ENCODE assay signal across 9 mouse cellular contexts in genomic region chr2:105127531-105128480, GRCm38 (mm10). TPM values are rescaled to one million over a fixed set of nuclear protein-coding genes. Genes with fewer than 3 reads are reported as not detected.
A peak's percentile ranks its signal among the peaks of the same experiment; 100 is the strongest.
DNase-seq lines count a peak whose midpoint lies in the region; ATAC-seq and TF ChIP-seq lines count a peak whose summit lies in the region.
"Had no signal": no experiment of that assay in that cellular context is flagged by ENCODE, and none has a peak within 500 bp of the region (broad histone marks: within the 10 kb centered on the region; RNA-seq: fewer than 3 reads in every experiment).

No protein-coding gene starts in this region.

- peak; percentile 23 for DNase-seq in adrenal gland, postnatal 10 days
- DNase-seq in adrenal gland, postnatal 14 days, result no peak
- DNase-seq in ovary, postnatal 36 days (ENCODE audit: low spot score), result peak; percentile 28
- DNase-seq in ovary, postnatal 14 days (ENCODE audit: low spot score), result no peak
- DNase-seq in limb, embryonic 11.5 days (ENCODE audit: low spot score), result peak; percentile 68
- DNase-seq in stomach, postnatal 0 days (ENCODE audit: low spot score), result no peak
- no peak for DNase-seq in B cell, adult 2 months
- no peak for DNase-seq in thymus, adult 18-20 months

- H3K4me2 ChIP-seq in limb, embryonic 11.5 days (ENCODE audit: low read depth, severe bottlenecking), result 0 out of 2 replicates have a peak overlapping the region, but pooled peaks have one; percentile 35
- H3K4me2 ChIP-seq in stomach, postnatal 0 days (replicated peaks; ENCODE audit: low read depth), result no peak overlapping the region

- ATAC-seq in limb, embryonic 11.5 days (ENCODE audit: insufficient number of reproducible peaks, low FRiP score, low TSS enrichment, low read depth), result no peak
- no peak for ATAC-seq in stomach, postnatal 0 days (ENCODE audit: low FRiP score, low TSS enrichment)

- WGBS in limb, embryonic 11.5 days, result under 1% methylated on average over 52 of the region's 52 CpGs
- 5% methylated on average over 48 of the region's 52 CpGs for WGBS in stomach, postnatal 0 days

- no peak for TF ChIP-seq CTCF in stomach, postnatal 0 days (IDR thresholded peaks at IDR 0.05; ENCODE audit: low read depth)

- no peaks in the 10 kb centered on the region for H3K9me3 ChIP-seq in limb, embryonic 11.5 days (ENCODE audit: control insufficient read depth, low read length)
- no peaks in the 10 kb centered on the region for H3K9me3 ChIP-seq in stomach, postnatal 0 days (ENCODE audit: control insufficient read depth, low read length)

- H3K36me3 ChIP-seq in limb, embryonic 11.5 days (ENCODE audit: control insufficient read depth, insufficient read depth, low read length), result no peaks in the 10 kb centered on the region
- no peaks in the 10 kb centered on the region for H3K36me3 ChIP-seq in stomach, postnatal 0 days (ENCODE audit: control insufficient read depth, insufficient read depth, low read length)

- no peak overlapping the region for H3K27ac ChIP-seq in limb, embryonic 11.5 days (replicated peaks; ENCODE audit: low read depth, low read length)
- H3K27ac ChIP-seq in stomach, postnatal 0 days (replicated peaks), result no peak overlapping the region

- no peak overlapping the region for H3K9ac ChIP-seq in limb, embryonic 11.5 days (ENCODE audit: low read length)
- no peak overlapping the region for H3K9ac ChIP-seq in stomach, postnatal 0 days (ENCODE audit: low read length)

- peak overlapping the region; percentile 15; the same call in 1 of the 2 replicates for H3K4me3 ChIP-seq in limb, embryonic 11.5 days (ENCODE audit: low read depth, low read length)
- peak overlapping the region; percentile 35 for H3K4me3 ChIP-seq in stomach, postnatal 0 days (ENCODE audit: low read depth, low read length)

- peaks cover 98% of the 10 kb centered on the region for H3K27me3 ChIP-seq in limb, embryonic 11.5 days (ENCODE audit: control insufficient read depth, insufficient read depth, low read length)
- peaks cover 54% of the 10 kb centered on the region for H3K27me3 ChIP-seq in stomach, postnatal 0 days (ENCODE audit: control insufficient read depth, insufficient read depth, low read length)

- H3K4me1 ChIP-seq in limb, embryonic 11.5 days (ENCODE audit: control insufficient read depth, insufficient read depth, low read length), result peaks cover 13% of the 10 kb centered on the region
- H3K4me1 ChIP-seq in stomach, postnatal 0 days (replicated peaks; ENCODE audit: control insufficient read depth, insufficient read depth), result no peaks in the 10 kb centered on the region

- no peak for TF ChIP-seq EP300 in stomach, postnatal 0 days (optimal IDR thresholded peaks at IDR 0.05)

RNA-seq across cellular contexts. Expression of gene Wt1, which starts 1.5 kb away (rescaled TPM):
- 1 to 10 TPM; 2.8 to 5.1 TPM for total RNA-seq in adrenal gland, postnatal 10 days (2021)
- 2.7 and 3.2 TPM in 2 replicates for total RNA-seq in adrenal gland, postnatal 14 days (2021)
- polyA plus RNA-seq in limb, embryonic 11.5 days (2014; fragmentation: Nextera tagmentation; extraction: Ambion mirVana), result 1.7 and 2.0 TPM in 2 replicates
- 3.6 and 5.0 TPM in 2 replicates for polyA plus RNA-seq in stomach, postnatal 0 days (2015; fragmentation: Nextera tagmentation; extraction: Ambion mirVana)

RNA-seq across cellular contexts. Expression of gene Gm11060, which starts 36.0 kb away (rescaled TPM):
- not detected for total RNA-seq in adrenal gland, postnatal 10 days (2021)
- not detected in 2 replicates for total RNA-seq in adrenal gland, postnatal 14 days (2021)
- not detected in 2 replicates for polyA plus RNA-seq in limb, embryonic 11.5 days (2014; fragmentation: Nextera tagmentation; extraction: Ambion mirVana)
- polyA plus RNA-seq in stomach, postnatal 0 days (2015; fragmentation: Nextera tagmentation; extraction: Ambion mirVana), result not detected in 2 replicates
- total RNA-seq: left cerebral cortex, adult 18-20 months had no signal

Comparison
In these comparisons a context has a peak if more than half of its experiments do, and no peak if none do; other contexts are left out.
1. DNase-seq: peak in adrenal gland, postnatal 10 days (single experiment), ovary, postnatal 36 days (single experiment) and limb, embryonic 11.5 days (single experiment); none in adrenal gland, postnatal 14 days (single experiment), ovary, postnatal 14 days (single experiment), stomach, postnatal 0 days (single experiment), B cell, adult 2 months (0 of 2) and thymus, adult 18-20 months (0 of 2).